14 mouse cellular contexts compared by ENCODE assay signal in genomic region chr15:80577166-80577960, GRCm38 (mm10). TPM values are rescaled to one million over a fixed set of nuclear protein-coding genes. Genes with fewer than 3 reads are reported as not detected.
DNase-seq lines count a peak whose midpoint lies in the region; ATAC-seq and TF ChIP-seq lines count a peak whose summit lies in the region.
"Had no signal": no experiment of that assay in that cellular context is flagged by ENCODE, and none has a peak within 500 bp of the region (broad histone marks: within the 10 kb centered on the region; RNA-seq: fewer than 3 reads in every experiment).

No protein-coding gene starts in this region.

- DNase-seq in heart, adult 11 months: peak; percentile 71
- DNase-seq in heart, adult 18-20 months: no peak
- DNase-seq in thymus, adult 2 months: no peak
- DNase-seq in thymus, postnatal 4 days: no peak
- peak; percentile 26 for DNase-seq in hindbrain, postnatal 0 days (ENCODE audit: low spot score)
- no peak for DNase-seq in kidney, postnatal 4 days
- DNase-seq in gastrocnemius, postnatal 10 days: no peak
- DNase-seq in urinary bladder, postnatal 10 days (ENCODE audit: low spot score): no peak
- DNase-seq: cerebellum, adult 9-10 months; kidney, adult 18-20 months; spleen, adult 18-20 months had no signal

- peaks cover 38% of the 10 kb centered on the region for H3K4me1 ChIP-seq in thymus, adult 2 months (replicated peaks; ENCODE audit: control insufficient read depth, insufficient read depth, low read length)
- no peaks in the 10 kb centered on the region for H3K4me1 ChIP-seq in hindbrain, postnatal 0 days (ENCODE audit: insufficient read depth, low read length)

- no peaks in the 10 kb centered on the region for H3K27me3 ChIP-seq in thymus, adult 2 months (ENCODE audit: control insufficient read depth, insufficient read depth, low read length)
- no peaks in the 10 kb centered on the region for H3K27me3 ChIP-seq in hindbrain, postnatal 0 days (ENCODE audit: insufficient read depth, low read length)

- no peak for ATAC-seq in hindbrain, postnatal 0 days

- H3K9ac ChIP-seq in hindbrain, postnatal 0 days (replicated peaks; ENCODE audit: low read length): no peak overlapping the region
- H3K9ac ChIP-seq: liver, embryonic 14.5 days had no signal

- peaks cover 15% of the 10 kb centered on the region for H3K36me3 ChIP-seq in thymus, adult 2 months (ENCODE audit: control insufficient read depth, insufficient read depth, low read length)
- no peaks in the 10 kb centered on the region for H3K36me3 ChIP-seq in hindbrain, postnatal 0 days (ENCODE audit: insufficient read depth, low read length)

- 0 out of 2 replicates have a peak overlapping the region, but pooled peaks have one; percentile 24 for H3K4me2 ChIP-seq in hindbrain, postnatal 0 days (ENCODE audit: low read depth, low read length)

- peak overlapping the region; percentile 31; the same call in 1 of the 2 replicates for H3K27ac ChIP-seq in thymus, adult 2 months (ENCODE audit: control insufficient read depth, insufficient read depth, low read length)
- H3K27ac ChIP-seq in hindbrain, postnatal 0 days: no peak overlapping the region
- H3K27ac ChIP-seq: liver, embryonic 14.5 days had no signal

- no peak for TF ChIP-seq POLR2A in thymus, adult 2 months (IDR thresholded peaks at IDR 0.05; ENCODE audit: control insufficient read depth, extremely low read depth, insufficient read depth, low read length, poor library complexity)

- TF ChIP-seq CTCF in thymus, adult 2 months (IDR thresholded peaks at IDR 0.05; ENCODE audit: borderline replicate concordance, control insufficient read depth, extremely low read depth, insufficient read depth, low read length, poor library complexity): no peak
- TF ChIP-seq CTCF in hindbrain, postnatal 0 days (IDR thresholded peaks at IDR 0.05; ENCODE audit: low read depth): no peak

- WGBS in thymus, adult 2 months: 92% methylated on average over 22 of the region's 22 CpGs
- WGBS in hindbrain, postnatal 0 days: 15% methylated on average over 22 of the region's 22 CpGs

- H3K9me3 ChIP-seq in hindbrain, postnatal 0 days (ENCODE audit: low read length): no peaks in the 10 kb centered on the region

- no peak overlapping the region for H3K4me3 ChIP-seq in thymus, adult 2 months (ENCODE audit: control insufficient read depth, insufficient read depth, low read length)
- no peak overlapping the region for H3K4me3 ChIP-seq in hindbrain, postnatal 0 days (ENCODE audit: low read length)

RNA-seq across cellular contexts. Expression of gene Grap2, which starts 5.0 kb away (rescaled TPM):
- 1 to 10 TPM; 1.0 to 3.4 TPM for total RNA-seq in heart, adult 18-20 months (2021)
- polyA plus RNA-seq in thymus, adult 2 months (2012; rRNA removed): 139 and 162 TPM in 2 replicates
- total RNA-seq in hindbrain, postnatal 0 days (2014; rRNA removed): 0.05 and 1.6 TPM in 2 replicates
- polyA plus RNA-seq in hindbrain, postnatal 0 days (2015; fragmentation: Nextera tagmentation; extraction: Ambion mirVana): 0.11 TPM in 1 of 2 replicates, not detected in the other
- total RNA-seq in gastrocnemius, postnatal 10 days (2021): under 1 TPM; 0.40 to 0.54 TPM

RNA-seq across cellular contexts. Expression of gene Enthd1, which starts 12.4 kb away (rescaled TPM):
- not detected for total RNA-seq in heart, adult 18-20 months (2021)
- 0.09 TPM in 2 replicates for polyA plus RNA-seq in thymus, adult 2 months (2012; rRNA removed)
- total RNA-seq in hindbrain, postnatal 0 days (2014; rRNA removed): not detected in 2 replicates
- not detected in 2 replicates for polyA plus RNA-seq in hindbrain, postnatal 0 days (2015; fragmentation: Nextera tagmentation; extraction: Ambion mirVana)
- not detected for total RNA-seq in gastrocnemius, postnatal 10 days (2021)
- total RNA-seq: gastrocnemius, adult 8-10 months; megakaryocyte progenitor cell, adult 5-6 weeks had no signal
- polyA plus RNA-seq: liver, embryonic 14.5 days had no signal

Comparison
In these comparisons a context has a peak if more than half of its experiments do, and no peak if none do; other contexts are left out.
1. DNase-seq: peak in heart, adult 11 months (single experiment) and hindbrain, postnatal 0 days (single experiment); none in heart, adult 18-20 months (0 of 2), thymus, adult 2 months (single experiment), thymus, postnatal 4 days (single experiment), kidney, postnatal 4 days (0 of 2), gastrocnemius, postnatal 10 days (single experiment) and urinary bladder, postnatal 10 days (single experiment).